Mouse (Mus musculus) ES-E14 (cell line): Measurements from ENCODE around the gene Mb21d2.

Experiments
- CHD2 ChIP-seq: IDR thresholded peaks from 2 replicates; pipeline ENCODE4 v1.6.1; 2014; ENCODE audit warnings: mild to moderate bottlenecking, low read depth, low read length, inconsistent platforms
- ZC3H11A ChIP-seq: IDR thresholded peaks from 2 replicates; pipeline ENCODE4 v1.6.1; 2012; ENCODE audit warnings: low read depth, mild to moderate bottlenecking, inconsistent platforms, low read length, borderline replicate concordance
- ZNF384 ChIP-seq: IDR thresholded peaks from 2 replicates; pipeline ENCODE4 v1.6.1; 2012; ENCODE audit warnings: low read depth, low read length, inconsistent platforms

DNA sequence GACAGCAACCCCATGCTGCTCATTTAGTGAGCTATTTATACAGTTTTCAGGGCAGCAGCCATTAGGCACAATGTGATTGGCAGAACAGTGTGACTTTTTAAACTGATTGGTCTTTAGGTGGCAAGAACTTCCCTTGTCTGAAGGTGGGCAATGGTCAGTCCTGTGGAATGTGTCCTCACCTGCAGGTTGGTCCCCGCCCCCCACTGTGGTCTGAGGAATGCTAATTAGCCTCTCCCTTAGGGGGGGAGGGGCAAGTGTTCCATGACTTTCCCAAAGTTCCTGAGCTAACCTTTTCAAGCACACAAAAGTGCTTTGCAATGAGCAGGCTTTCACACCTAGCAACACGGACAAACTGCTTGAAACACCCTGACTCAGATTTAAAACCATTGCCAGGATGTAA is 13.8 kb upstream of the Mb21d2 start:
- TF ChIP-seq ZC3H11A (no peak), CHD2 (no peak), ZNF384 (no peak)
